Mouse (Mus musculus) mature B cell (primary cell): Measurements from ENCODE around the gene Pum1.
"Not testable (repeated sequence)": the region's sequence is repeated elsewhere in the genome, so short reads cannot be mapped to it uniquely, and the experiment has no call there.

Experiments
- in situ Hi-C: fragments of 300-500 bp; cut with MboI; formaldehyde crosslinking; loops from 2 replicates; pipeline ENCODE4 v1.14.3; 2019

Pum1 gene

GRCm38 (mm10) chr4:130668541-130668940 lies 5.4 kb downstream of the Pum1 start:
- in situ Hi-C loops = no loop called here

GRCm38 (mm10) chr4:130668991-130669390 lies 5.9 kb downstream of the Pum1 start:
- in situ Hi-C loops = no loop called here

GRCm38 (mm10) chr4:130670023-130670422 lies 6.9 kb downstream of the Pum1 start:
- in situ Hi-C loops = not testable (repeated sequence)

GRCm38 (mm10) chr4:130671079-130671845 lies 8.1 kb downstream of the Pum1 start:
- in situ Hi-C loops = no loop called here

GRCm38 (mm10) chr4:130672161-130672560 lies 9.0 kb downstream of the Pum1 start:
- in situ Hi-C loops = no loop called here

GRCm38 (mm10) chr4:130676746-130677145 lies 13.6 kb downstream of the Pum1 start:
- in situ Hi-C loops = no loop called here

GRCm38 (mm10) chr4:130678149-130678548 lies 15.0 kb downstream of the Pum1 start:
- in situ Hi-C loops = no loop called here

- in situ Hi-C loops = no loop called here
Measured at GRCm38 (mm10) chr4:130680676-130681075, 17.6 kb downstream of the Pum1 start.

- in situ Hi-C loops = not testable (repeated sequence)
Measured at GRCm38 (mm10) chr4:130683051-130683450, 19.9 kb downstream of the Pum1 start.

- in situ Hi-C loops = no loop called here
Measured at GRCm38 (mm10) chr4:130693936-130694335, 30.8 kb downstream of the Pum1 start.

GRCm38 (mm10) chr4:130694982-130695381 lies 31.9 kb downstream of the Pum1 start:
- in situ Hi-C loops = no loop called here

GRCm38 (mm10) chr4:130701061-130701460 lies 37.9 kb downstream of the Pum1 start:
- in situ Hi-C loops = no loop called here

GRCm38 (mm10) chr4:130702835-130703535 lies 39.9 kb downstream of the Pum1 start:
- in situ Hi-C loops = no loop called here

GRCm38 (mm10) chr4:130703601-130704000 lies 40.5 kb downstream of the Pum1 start:
- in situ Hi-C loops = no loop called here

- in situ Hi-C loops = no loop called here
Measured at GRCm38 (mm10) chr4:130704615-130705014, 41.5 kb downstream of the Pum1 start.

GRCm38 (mm10) chr4:130706215-130707000 lies 43.3 kb downstream of the Pum1 start:
- in situ Hi-C loops = no loop called here

GRCm38 (mm10) chr4:130711353-130711848 lies 48.3 kb downstream of the Pum1 start:
- in situ Hi-C loops = no loop called here

GRCm38 (mm10) chr4:130712341-130712740 lies 49.2 kb downstream of the Pum1 start:
- in situ Hi-C loops = no loop called here

GRCm38 (mm10) chr4:130713430-130713829 lies 50.3 kb downstream of the Pum1 start:
- in situ Hi-C loops = no loop called here

- in situ Hi-C loops = no loop called here
Measured at GRCm38 (mm10) chr4:130715126-130715525, 52.0 kb downstream of the Pum1 start.

GRCm38 (mm10) chr4:130715623-130716022 lies 52.5 kb downstream of the Pum1 start:
- in situ Hi-C loops = no loop called here

GRCm38 (mm10) chr4:130719348-130719747 lies 56.2 kb downstream of the Pum1 start:
- in situ Hi-C loops = no loop called here
